Comparison of ENCODE assay signal across 18 mouse cellular contexts in the genomic region with DNA sequence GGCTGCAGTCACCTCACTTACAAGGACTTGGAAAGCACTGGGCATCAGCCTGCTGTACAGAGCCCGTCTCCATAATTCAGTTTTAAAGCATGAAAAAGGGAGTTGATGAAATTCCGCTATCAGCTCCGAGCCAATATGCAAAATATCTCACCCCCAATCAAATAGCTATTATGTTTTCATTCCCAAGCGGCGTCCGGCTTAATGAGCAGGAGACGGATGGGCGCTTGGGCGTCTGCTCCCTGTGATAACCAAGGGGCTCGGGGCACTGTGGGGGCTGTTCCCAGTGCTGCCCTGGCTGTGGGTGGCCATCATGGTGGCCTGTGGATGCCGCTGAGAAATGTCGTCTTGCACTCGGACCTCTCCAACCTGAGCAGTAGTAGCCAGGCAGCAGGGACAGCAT. TPM values are rescaled to one million over a fixed set of nuclear protein-coding genes. Genes with fewer than 3 reads are reported as not detected.
DNase-seq lines count a peak whose midpoint lies in the region; ATAC-seq and TF ChIP-seq lines count a peak whose summit lies in the region.
"Had no signal": no experiment of that assay in that cellular context is flagged by ENCODE, and none has a peak within 500 bp of the region (broad histone marks: within the 10 kb centered on the region; RNA-seq: fewer than 3 reads in every experiment).

No protein-coding gene starts in this region.

- H3K27me3 ChIP-seq in heart, embryonic 16.5 days (ENCODE audit: control insufficient read depth, insufficient read depth, low read length), result no peaks in the 10 kb centered on the region
- no peaks in the 10 kb centered on the region for H3K27me3 ChIP-seq in neural tube, embryonic 13.5 days
- H3K27me3 ChIP-seq in neural tube, embryonic 15.5 days (replicated peaks), result 0 out of 2 replicates have a peak, but pooled peaks cover 3% of the 10 kb centered on the region
- H3K27me3 ChIP-seq in liver, embryonic 14.5 days (ENCODE audit: control insufficient read depth, insufficient read depth, low read length), result no peaks in the 10 kb centered on the region
- H3K27me3 ChIP-seq: embryonic facial prominence, embryonic 15.5 days had no signal

- no peaks in the 10 kb centered on the region for H3K36me3 ChIP-seq in heart, embryonic 16.5 days (ENCODE audit: control insufficient read depth, insufficient read depth)
- no peaks in the 10 kb centered on the region for H3K36me3 ChIP-seq in neural tube, embryonic 13.5 days
- no peaks in the 10 kb centered on the region for H3K36me3 ChIP-seq in neural tube, embryonic 15.5 days
- peaks cover 41% of the 10 kb centered on the region for H3K36me3 ChIP-seq in liver, embryonic 14.5 days (replicated peaks; ENCODE audit: control insufficient read depth, insufficient read depth, low read depth)
- H3K36me3 ChIP-seq: embryonic facial prominence, embryonic 15.5 days had no signal

- ATAC-seq in heart, embryonic 16.5 days (replicated peaks; ENCODE audit: extremely low read depth, insufficient read depth, low FRiP score), result no peak
- ATAC-seq in neural tube, embryonic 13.5 days (ENCODE audit: low read depth), result no peak
- no peak for ATAC-seq in neural tube, embryonic 15.5 days (ENCODE audit: low FRiP score)
- no peak for ATAC-seq in liver, embryonic 14.5 days (ENCODE audit: insufficient read depth)
- ATAC-seq: forebrain, postnatal 0 days had no signal

- TF ChIP-seq CTCF in liver, embryonic 14.5 days (IDR thresholded peaks at IDR 0.05; ENCODE audit: low read depth), result no peak

- no peak for DNase-seq in heart, adult 8-10 months (ENCODE audit: low spot score)
- DNase-seq in liver, embryonic 14.5 days (ENCODE audit: low read depth in 3 of 3, low spot score in 3 of 3), result no peak
- no peak for DNase-seq in right cerebral cortex, postnatal 4 days
- no peak for DNase-seq in layer of hippocampus, adult 9-11 months
- DNase-seq: adrenal gland, postnatal 10 days; cerebellum, adult 9-10 months; forebrain, postnatal 0 days; kidney, adult 2 months; kidney, postnatal 25 days; lung, adult 18-20 months; lung, postnatal 4 days had no signal

- peaks cover 78% of the 10 kb centered on the region for H3K4me1 ChIP-seq in heart, embryonic 16.5 days (ENCODE audit: control insufficient read depth, insufficient read depth, low read length)
- peaks cover 62% of the 10 kb centered on the region for H3K4me1 ChIP-seq in neural tube, embryonic 13.5 days (replicated peaks)
- H3K4me1 ChIP-seq in neural tube, embryonic 15.5 days, result peaks cover 27% of the 10 kb centered on the region
- H3K4me1 ChIP-seq in liver, embryonic 14.5 days (replicated peaks; ENCODE audit: control insufficient read depth in 2 of 2, insufficient read depth in 2 of 2, low read length in 1 of 2), result peaks cover 93 to 98% of the 10 kb centered on the region in 2 experiments

- no peak overlapping the region; the same call in 1 of the 2 replicates for H3K4me2 ChIP-seq in heart, embryonic 16.5 days (ENCODE audit: low read depth, low read length)
- no peak overlapping the region for H3K4me2 ChIP-seq in neural tube, embryonic 13.5 days
- H3K4me2 ChIP-seq in neural tube, embryonic 15.5 days, result no peak overlapping the region
- peak overlapping the region; percentile 11; the same call in 1 of the 2 replicates for H3K4me2 ChIP-seq in liver, embryonic 14.5 days (ENCODE audit: low read depth)
- H3K4me2 ChIP-seq: embryonic facial prominence, embryonic 15.5 days had no signal

- peak overlapping the region; percentile 95 for H3K27ac ChIP-seq in heart, embryonic 16.5 days (ENCODE audit: low read length)
- no peak overlapping the region for H3K27ac ChIP-seq in neural tube, embryonic 13.5 days (replicated peaks)
- no peak overlapping the region for H3K27ac ChIP-seq in neural tube, embryonic 15.5 days (replicated peaks)
- peak overlapping the region; percentile 63 for H3K27ac ChIP-seq in liver, embryonic 14.5 days
- H3K27ac ChIP-seq: embryonic facial prominence, embryonic 15.5 days had no signal

- WGBS in heart, embryonic 16.5 days, result 71% methylated on average over 13 of the region's 13 CpGs
- WGBS in neural tube, embryonic 13.5 days, result 62% methylated on average over 13 of the region's 13 CpGs
- WGBS in neural tube, embryonic 15.5 days, result 52% methylated on average over 13 of the region's 13 CpGs
- WGBS in liver, embryonic 14.5 days (ENCODE audit: insufficient replicate concordance), result 70% methylated on average over 13 of the region's 13 CpGs

- peak overlapping the region; percentile 9; the same call in 1 of the 2 replicates for H3K9ac ChIP-seq in heart, embryonic 16.5 days (ENCODE audit: low read length)
- H3K9ac ChIP-seq in neural tube, embryonic 13.5 days, result 0 out of 2 replicates have a peak overlapping the region, but pooled peaks have one; percentile 38
- no peak overlapping the region for H3K9ac ChIP-seq in neural tube, embryonic 15.5 days (replicated peaks)
- no peak overlapping the region; the same call in 1 of the 2 replicates for H3K9ac ChIP-seq in liver, embryonic 14.5 days (replicated peaks)
- H3K9ac ChIP-seq: embryonic facial prominence, embryonic 15.5 days; forebrain, postnatal 0 days had no signal

- TF ChIP-seq EP300 in liver, embryonic 14.5 days (IDR thresholded peaks at IDR 0.05; ENCODE audit: low read depth), result no peak

- H3K4me3 ChIP-seq in heart, embryonic 16.5 days (ENCODE audit: low read length), result no peak overlapping the region
- no peak overlapping the region for H3K4me3 ChIP-seq in neural tube, embryonic 13.5 days
- H3K4me3 ChIP-seq in neural tube, embryonic 15.5 days (replicated peaks), result no peak overlapping the region
- no peak overlapping the region for H3K4me3 ChIP-seq in liver, embryonic 14.5 days (ENCODE audit: insufficient read depth in 1 of 2, low read depth in 2 of 2, low read length in 2 of 2)
- H3K4me3 ChIP-seq: embryonic facial prominence, embryonic 15.5 days had no signal

- no peaks in the 10 kb centered on the region for H3K9me3 ChIP-seq in heart, embryonic 16.5 days (replicated peaks; ENCODE audit: control insufficient read depth, low read length)
- no peaks in the 10 kb centered on the region for H3K9me3 ChIP-seq in neural tube, embryonic 13.5 days
- no peaks in the 10 kb centered on the region for H3K9me3 ChIP-seq in neural tube, embryonic 15.5 days (replicated peaks)
- H3K9me3 ChIP-seq in liver, embryonic 14.5 days (ENCODE audit: control insufficient read depth, low read length), result no peaks in the 10 kb centered on the region
- H3K9me3 ChIP-seq: embryonic facial prominence, embryonic 15.5 days had no signal

RNA-seq across cellular contexts. Expression of a gene that starts 19.1 kb away (rescaled TPM):
- polyA plus RNA-seq in heart, embryonic 16.5 days (2015; fragmentation: Nextera tagmentation; extraction: Ambion mirVana), result 2.9 and 3.1 TPM in 2 replicates
- 10 to 100 TPM; 18.1 to 23.2 (median 21.3) TPM for total RNA-seq in heart, adult 8-10 months (2022)
- polyA plus RNA-seq in neural tube, embryonic 13.5 days (2015; fragmentation: Nextera tagmentation; extraction: Ambion mirVana), result 0.83 and 0.89 TPM in 2 replicates
- 1.00 and 1.4 TPM in 2 replicates for polyA plus RNA-seq in neural tube, embryonic 15.5 days (2015; fragmentation: Nextera tagmentation; extraction: Ambion mirVana)
- polyA plus RNA-seq in liver, embryonic 14.5 days (2012; rRNA removed), result 69.6 and 80.3 TPM in 2 replicates
- polyA plus RNA-seq in liver, embryonic 14.5 days (2014; fragmentation: Nextera tagmentation; extraction: Ambion mirVana), result 13.3 and 16.2 TPM in 2 replicates

RNA-seq across cellular contexts. Expression of a gene that starts 59.5 kb away (rescaled TPM):
- not detected in 2 replicates for polyA plus RNA-seq in heart, embryonic 16.5 days (2015; fragmentation: Nextera tagmentation; extraction: Ambion mirVana)
- total RNA-seq in heart, adult 8-10 months (2022), result not detected
- polyA plus RNA-seq in neural tube, embryonic 13.5 days (2015; fragmentation: Nextera tagmentation; extraction: Ambion mirVana), result not detected in 2 replicates
- 0.12 TPM in 1 of 2 replicates, not detected in the other for polyA plus RNA-seq in neural tube, embryonic 15.5 days (2015; fragmentation: Nextera tagmentation; extraction: Ambion mirVana)
- polyA plus RNA-seq in liver, embryonic 14.5 days (2012; rRNA removed), result not detected in 2 replicates
- polyA plus RNA-seq in liver, embryonic 14.5 days (2014; fragmentation: Nextera tagmentation; extraction: Ambion mirVana), result not detected in 2 replicates
- total RNA-seq: adrenal gland, postnatal 10 days; forebrain, postnatal 0 days; gastrocnemius, adult 8-10 months; hematopoietic stem cell, adult 5-6 weeks had no signal
- polyA plus RNA-seq: stomach, embryonic 14.5 days had no signal

Comparison
In these comparisons a context has a peak if more than half of its experiments do, and no peak if none do; other contexts are left out.
1. H3K9ac ChIP-seq: peak in heart, embryonic 16.5 days (single experiment) and neural tube, embryonic 13.5 days (single experiment); none in neural tube, embryonic 15.5 days (single experiment) and liver, embryonic 14.5 days (single experiment).
2. H3K27ac ChIP-seq: peak in heart, embryonic 16.5 days (single experiment) and liver, embryonic 14.5 days (single experiment); none in neural tube, embryonic 13.5 days (single experiment) and neural tube, embryonic 15.5 days (single experiment).